Mouse (Mus musculus) CH12.LX (cell line): ENCODE results near the gene Tgm1. TPM values are rescaled to one million over a fixed set of nuclear protein-coding genes. Genes with fewer than 3 reads are reported as not detected.

ENCODE experiments used
- DNase-seq: peaks from one replicate; pipeline ENCODE4 v3.0.0-alpha.2; 2013; ENCODE audit errors: extremely low read depth
- H3K27ac ChIP-seq: 2 replicates; pipeline ENCODE4 v1.5.1; 2012; ENCODE audit warnings: low read depth, mild to moderate bottlenecking, control low read depth, moderate library complexity; ENCODE audit not compliant: insufficient read depth
- H3K27me3 ChIP-seq: replicated peaks from 2 replicates; pipeline ENCODE3; 2012; ENCODE audit warnings: inconsistent platforms
- H3K36me3 ChIP-seq, 2 experiments: replicated peaks in 1 of 2; 2 replicates each; pipeline versions ENCODE3 to v1.6.1; 2012; ENCODE audit warnings: inconsistent platforms in 1 of 2, low read length in 1 of 2, mild to moderate bottlenecking in 1 of 2, mixed read lengths in 1 of 2, moderate library complexity in 1 of 2; ENCODE audit not compliant: control insufficient read depth in 1 of 2, insufficient read depth in 1 of 2
- H3K4me1 ChIP-seq, 2 experiments: 2 replicates each; pipeline ENCODE4 v1.6.1; 2012; ENCODE audit warnings: inconsistent platforms in 1 of 2, moderate library complexity in 1 of 2; ENCODE audit not compliant: insufficient read depth in 2 of 2, control insufficient read depth in 1 of 2
- H3K4me2 ChIP-seq: 2 replicates; pipeline ENCODE4 v1.6.1; 2012; ENCODE audit warnings: low read depth, mild to moderate bottlenecking, control low read depth; ENCODE audit not compliant: poor library complexity, insufficient read depth, severe bottlenecking
- H3K4me3 ChIP-seq, 3 experiments: fragments of 150-350 bp in 1 of 3; sonication (generic) in 1 of 3; replicated peaks in 1 of 3; 2 replicates each; pipeline versions ENCODE3 to v1.5.1; 2011 to 2012; ENCODE audit warnings: low read depth in 2 of 3, low read length in 2 of 3, mild to moderate bottlenecking in 2 of 3, moderate library complexity in 2 of 3, control low read depth in 1 of 3, improper control_type of control experiment in 1 of 3, inconsistent platforms in 1 of 3, mixed read lengths in 1 of 3; ENCODE audit not compliant: poor library complexity in 1 of 3
- H3K79me2 ChIP-seq: replicated peaks from 2 replicates; pipeline ENCODE4 v1.6.1; 2012; ENCODE audit warnings: mild to moderate bottlenecking, moderate library complexity; ENCODE audit not compliant: control insufficient read depth, poor library complexity, insufficient read depth, severe bottlenecking; ENCODE audit errors: extremely low read depth
- H3K9ac ChIP-seq: 2 replicates; pipeline ENCODE4 v1.6.1; 2012; ENCODE audit warnings: low read depth, mild to moderate bottlenecking, control low read depth, moderate library complexity; ENCODE audit not compliant: insufficient read depth
- H3K9me3 ChIP-seq: replicated peaks from 2 replicates; pipeline ENCODE3; 2012; ENCODE audit warnings: low read length, inconsistent platforms, mixed read lengths
- CHD1 ChIP-seq: IDR thresholded peaks from 2 replicates; pipeline ENCODE4 v1.6.1; 2012; ENCODE audit warnings: low read depth, low read length, improper control_type of control experiment, inconsistent platforms
- CTCF ChIP-seq, 2 experiments: IDR thresholded peaks in 1 of 2; conservative IDR thresholded peaks in 1 of 2; 2 replicates each; pipeline ENCODE4 v1.5.1; 2011 to 2012; ENCODE audit warnings: low read depth in 2 of 2, low read length in 2 of 2, improper control_type of control experiment in 1 of 2, inconsistent platforms in 1 of 2, mild to moderate bottlenecking in 1 of 2, moderate library complexity in 1 of 2
- ELF1 ChIP-seq: IDR thresholded peaks from 2 replicates; pipeline ENCODE4 v1.6.1; 2014; ENCODE audit warnings: low read depth, mild to moderate bottlenecking, inconsistent platforms, low read length, improper control_type of control experiment
- ETS1 ChIP-seq: conservative IDR thresholded peaks from 2 replicates; pipeline ENCODE4 v1.6.1; 2012; ENCODE audit warnings: low read depth, mild to moderate bottlenecking, inconsistent platforms, low read length, improper control_type of control experiment, moderate library complexity
- JUND ChIP-seq: conservative IDR thresholded peaks from 2 replicates; pipeline ENCODE4 v1.6.1; 2011; ENCODE audit warnings: low read depth, low read length, improper control_type of control experiment
- MAZ ChIP-seq: IDR thresholded peaks from 2 replicates; pipeline ENCODE4 v1.6.1; 2012; ENCODE audit warnings: low read depth, mild to moderate bottlenecking, inconsistent platforms, low read length, improper control_type of control experiment, moderate library complexity
- MEF2A ChIP-seq: IDR thresholded peaks from 2 replicates; pipeline ENCODE4 v1.6.1; 2014; ENCODE audit warnings: low read depth, mild to moderate bottlenecking, inconsistent platforms, low read length, improper control_type of control experiment, borderline replicate concordance
- MXI1 ChIP-seq: IDR thresholded peaks from 2 replicates; pipeline ENCODE4 v1.6.1; 2011; ENCODE audit warnings: mild to moderate bottlenecking, low read depth, low read length, improper control_type of control experiment
- NELFE ChIP-seq: IDR thresholded peaks from 2 replicates; pipeline ENCODE4 v1.6.1; 2011; ENCODE audit warnings: low read depth, low read length, improper control_type of control experiment
- PAX5 ChIP-seq: IDR thresholded peaks from 2 replicates; pipeline ENCODE4 v1.6.1; 2012; ENCODE audit warnings: low read length, inconsistent platforms, mixed read lengths
- POLR2A ChIP-seq: IDR thresholded peaks from 2 replicates; pipeline ENCODE4 v1.6.1; 2011; ENCODE audit warnings: low read depth, mild to moderate bottlenecking, improper control_type of control experiment, low read length
- POLR2AphosphoS2 ChIP-seq: IDR thresholded peaks from 2 replicates; pipeline ENCODE4 v1.6.1; 2011; ENCODE audit warnings: low read depth, low read length, improper control_type of control experiment
- SIN3A ChIP-seq: IDR thresholded peaks from 2 replicates; pipeline ENCODE4 v1.6.1; 2012; ENCODE audit warnings: low read length, improper control_type of control experiment, inconsistent platforms
- SMC3 ChIP-seq: IDR thresholded peaks from 2 replicates; pipeline ENCODE4 v1.6.1; 2011; ENCODE audit warnings: low read depth, low read length, improper control_type of control experiment
- USF2 ChIP-seq: conservative IDR thresholded peaks from 2 replicates; pipeline ENCODE4 v1.6.1; 2011; ENCODE audit warnings: low read depth, low read length, improper control_type of control experiment
- ZC3H11A ChIP-seq: IDR thresholded peaks from 2 replicates; pipeline ENCODE4 v1.6.1; 2012; ENCODE audit warnings: low read depth, mild to moderate bottlenecking, inconsistent platforms, low read length, improper control_type of control experiment
- ZKSCAN1 ChIP-seq: IDR thresholded peaks from 2 replicates; pipeline ENCODE4 v1.6.1; 2012; ENCODE audit warnings: low read depth, inconsistent platforms, low read length, improper control_type of control experiment, borderline replicate concordance
- ZNF384 ChIP-seq: IDR thresholded peaks from 2 replicates; pipeline ENCODE4 v1.6.1; 2012; ENCODE audit warnings: low read depth, low read length, improper control_type of control experiment, inconsistent platforms
- dilution Hi-C: fragments of 300-500 bp; cut with MboI; formaldehyde crosslinking; loops from 2 replicates; pipeline ENCODE4 v1.14.3; 2020; ENCODE audit warnings: low sequenced_read_pairs; ENCODE audit not compliant: extremely low pct_unique_long_range_greater_than_20kb, extremely low pct_ligation_motif_present
- in situ Hi-C: fragments of 300-500 bp; cut with MboI; formaldehyde crosslinking; loops from 3 replicates; pipeline ENCODE4 v1.14.3; 2019; ENCODE audit warnings: low sequenced_read_pairs, low pct_ligation_motif_present, low pct_unique_long_range_greater_than_20kb, mixed read lengths
- polyA plus RNA-seq: library from polyadenylated mRNA; unstranded; fragments of >175 nt; gene quantifications from 2 replicates; pipeline ENCODE4 v1.2.1, GENCODE M21; 2012; ENCODE audit warnings: low read depth; ENCODE audit not compliant: insufficient read length
- total RNA-seq, 2 experiments: library from RNA; depleted of rRNA; stranded (reverse); fragments of 300-350 nt in 1 of 2; fragments of >200 nt in 1 of 2; gene quantifications; 2 replicates each; pipeline ENCODE4 v1.2.3; 2012 to 2014

Tgm1 gene
- total and polyA plus RNA-seq, 3 experiments = 0.07 to 0.14 TPM; not detected in 1

GRCm38 (mm10) chr14:55716271-55716670 is 2.5 kb upstream of the Tgm1 start:
- Histone ChIP-seq H3K4me3 (no peak overlapping the region), H3K36me3 (peaks cover 35 to 48% of the 10 kb centered on the region in 2 experiments), H3K4me1 (peaks cover 0 to 6% of the 10 kb centered on the region in 2 experiments; a peak in 2 of 4 replicates), H3K27me3 (no peaks in the 10 kb centered on the region), H3K9me3 (no peaks in the 10 kb centered on the region), H3K9ac (no peak overlapping the region), H3K4me2 (no peak overlapping the region), H3K79me2 (no peaks in the 10 kb centered on the region), H3K27ac (no peak overlapping the region)
- DNase-seq = no peak
- TF ChIP-seq MAZ (no peak), SIN3A (no peak), USF2 (no peak), NELFE (no peak), PAX5 (no peak), ZNF384 (no peak), CHD1 (no peak), ZKSCAN1 (no peak), ELF1 (no peak), POLR2A (no peak), ETS1 (no peak), CTCF (conservative IDR thresholded peaks at IDR 0.05 in 1 of 2, IDR thresholded peaks at IDR 0.05 in 1 of 2; ENCODE audit: low read depth in 2 of 2, low read length in 2 of 2) (no peak), POLR2AphosphoS2 (no peak), MEF2A (no peak), JUND (no peak), MXI1 (no peak)
- dilution Hi-C loops = no loop called here
- in situ Hi-C loops = no loop called here

- H3K4me3 ChIP-seq = no peak overlapping the region
- H3K36me3 ChIP-seq = peaks cover 34 to 39% of the 10 kb centered on the region in 2 experiments
- H3K9ac ChIP-seq = no peak overlapping the region
- in situ Hi-C loops = no loop called here
- H3K27me3 ChIP-seq = no peaks in the 10 kb centered on the region
- no peak for DNase-seq
- H3K4me1 ChIP-seq = no peaks in the 10 kb centered on the region
- H3K4me2 ChIP-seq = no peak overlapping the region
- H3K9me3 ChIP-seq = no peaks in the 10 kb centered on the region
- H3K79me2 ChIP-seq = no peaks in the 10 kb centered on the region
- no peak overlapping the region for H3K27ac ChIP-seq
- TF ChIP-seq CHD1 = no peak
- no peak for TF ChIP-seq ZC3H11A
- TF ChIP-seq NELFE = no peak
- TF ChIP-seq POLR2AphosphoS2 = no peak
- no peak for TF ChIP-seq CTCF (conservative IDR thresholded peaks at IDR 0.05 in 1 of 2, IDR thresholded peaks at IDR 0.05 in 1 of 2; ENCODE audit: low read depth in 2 of 2, low read length in 2 of 2)
- TF ChIP-seq SIN3A = no peak
- TF ChIP-seq SMC3 = no peak
- TF ChIP-seq, all 38 proteins: peak for 0
- dilution Hi-C loops = no loop called here
Observed at GRCm38 (mm10) chr14:55714893-55715292, 1.2 kb upstream of the Tgm1 start.
